Mouse (Mus musculus): Measurements from ENCODE around the gene Rpl13a.

The Rpl13a gene

DNA sequence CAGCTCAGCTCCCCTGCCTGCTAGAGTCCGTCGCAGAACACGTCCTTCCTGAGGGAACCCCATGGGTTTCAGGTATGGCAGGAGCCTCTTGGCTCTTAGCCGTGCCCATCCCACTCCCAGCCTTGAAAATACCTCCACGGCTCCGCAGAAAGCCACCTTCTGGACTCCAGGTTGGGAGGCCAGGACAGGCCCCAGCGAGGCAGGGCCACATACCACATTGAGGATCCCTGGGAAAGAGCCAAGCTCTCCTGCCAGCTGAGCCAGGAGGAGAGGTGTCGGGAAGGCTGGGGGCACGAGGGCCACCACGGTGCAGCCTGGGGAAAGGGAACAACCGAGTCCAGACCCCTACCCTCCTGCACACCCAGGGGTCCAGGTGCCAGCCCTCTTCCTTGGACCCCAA lies 18.7 kb upstream of the Rpl13a start:
- no peak for TF ChIP-seq GATA4 (IDR thresholded peaks at IDR 0.05; ENCODE audit: insufficient replicate concordance, low read length)

DNA sequence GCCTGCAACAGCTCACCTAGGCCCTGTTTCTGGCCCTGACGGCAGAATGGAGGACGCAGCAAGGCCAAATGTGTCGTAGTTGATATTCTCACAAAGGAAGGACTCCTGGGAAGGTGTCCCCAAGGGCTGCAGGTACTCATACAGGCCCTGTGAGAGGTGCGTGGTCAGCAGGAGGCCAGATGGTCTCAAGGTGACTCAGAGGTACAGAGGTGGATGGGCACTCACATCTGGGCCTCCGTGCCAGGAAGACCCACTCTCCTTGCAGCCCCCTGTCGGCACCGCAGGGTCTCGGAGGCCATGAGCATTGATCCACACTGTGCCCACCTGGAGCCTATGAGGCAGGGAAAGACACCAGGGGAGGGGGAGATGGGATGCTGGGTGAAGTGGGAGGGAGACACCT lies 16.9 kb upstream of the Rpl13a start:
- no peak for TF ChIP-seq GATA4 (IDR thresholded peaks at IDR 0.05; ENCODE audit: insufficient replicate concordance, low read length)

DNA sequence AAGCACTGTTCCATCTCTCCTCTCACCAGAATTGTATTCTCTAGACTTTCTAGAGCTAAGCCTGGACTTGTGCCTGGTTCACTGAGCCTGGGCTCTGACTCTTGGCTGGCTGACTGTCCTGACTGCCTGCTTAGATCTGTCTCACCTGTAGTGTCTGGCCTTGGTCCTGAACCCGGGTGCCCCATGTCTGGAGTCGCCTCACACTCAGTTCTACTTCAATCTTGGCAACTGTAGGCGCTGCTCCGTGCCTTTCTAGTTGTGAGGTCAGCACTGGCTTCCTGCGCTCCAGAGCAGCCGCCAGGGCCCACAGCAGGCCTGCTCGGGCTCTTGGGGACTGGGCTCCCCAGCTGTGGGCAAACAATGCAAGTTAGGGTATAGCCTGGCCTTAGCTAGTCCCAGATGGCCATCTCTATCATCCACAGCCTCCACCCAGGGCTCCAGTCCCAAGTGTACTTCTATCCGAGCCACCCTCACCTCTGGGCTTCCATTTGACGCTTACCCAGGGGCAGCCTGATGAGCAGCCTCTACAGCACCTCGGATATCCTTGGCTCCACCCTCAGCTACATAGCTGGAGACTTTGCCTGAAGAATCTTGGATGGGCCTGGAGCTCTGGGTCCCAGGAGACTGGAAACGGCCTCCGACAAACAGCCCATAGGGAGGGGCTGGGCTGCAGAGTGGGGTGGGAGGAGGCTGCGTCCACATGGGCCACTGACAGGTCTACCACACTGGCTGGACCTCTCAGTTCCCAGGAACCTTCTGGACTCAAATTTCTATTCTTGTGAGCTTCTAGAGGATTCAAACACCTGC lies 16.0 kb upstream of the Rpl13a start:
- no peak for TF ChIP-seq GATA4 (IDR thresholded peaks at IDR 0.05; ENCODE audit: insufficient replicate concordance, low read length)

DNA sequence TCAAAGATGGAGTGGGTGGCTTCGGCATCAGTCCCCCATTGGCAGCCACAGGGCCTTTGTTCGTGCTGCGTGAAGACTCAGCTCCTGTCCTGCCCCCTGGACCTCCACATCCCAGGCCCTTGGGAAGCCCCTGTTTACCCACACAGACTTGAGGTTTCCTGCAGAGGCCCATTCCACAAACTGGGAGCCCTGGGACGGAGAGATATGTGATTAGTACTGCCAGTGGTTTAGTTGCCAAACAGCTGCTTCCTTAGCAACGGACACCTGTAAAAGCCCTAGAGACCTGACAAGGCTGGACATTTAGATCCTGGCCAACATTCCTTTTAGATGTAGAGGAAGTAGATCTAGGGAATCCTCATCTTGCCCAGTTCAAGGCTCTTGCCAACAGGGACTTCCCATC lies 13.4 kb upstream of the Rpl13a start:
- TF ChIP-seq GATA4 (IDR thresholded peaks at IDR 0.05; ENCODE audit: insufficient replicate concordance, low read length): no peak

DNA sequence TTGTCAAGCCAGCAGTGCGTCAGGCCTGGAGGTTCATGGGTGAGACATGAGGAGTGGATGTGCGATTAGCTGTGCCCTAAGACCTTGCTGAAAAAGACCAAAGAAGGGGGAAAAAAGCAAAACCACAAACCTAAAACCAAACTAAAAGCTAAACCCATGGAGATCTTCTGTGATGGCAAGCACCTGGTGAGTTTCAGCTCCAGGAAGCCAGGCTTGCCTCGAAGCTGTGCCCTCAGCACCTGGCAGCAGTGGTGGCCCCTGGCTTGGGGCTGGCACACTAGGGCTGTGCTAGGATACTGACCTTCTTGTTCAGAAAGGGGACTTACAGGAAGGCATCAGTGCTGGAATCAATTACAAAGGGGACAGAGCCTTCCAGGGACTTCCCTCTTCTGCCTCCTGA lies 12.8 kb upstream of the Rpl13a start:
- no peak for TF ChIP-seq GATA4 (IDR thresholded peaks at IDR 0.05; ENCODE audit: insufficient replicate concordance, low read length)

DNA sequence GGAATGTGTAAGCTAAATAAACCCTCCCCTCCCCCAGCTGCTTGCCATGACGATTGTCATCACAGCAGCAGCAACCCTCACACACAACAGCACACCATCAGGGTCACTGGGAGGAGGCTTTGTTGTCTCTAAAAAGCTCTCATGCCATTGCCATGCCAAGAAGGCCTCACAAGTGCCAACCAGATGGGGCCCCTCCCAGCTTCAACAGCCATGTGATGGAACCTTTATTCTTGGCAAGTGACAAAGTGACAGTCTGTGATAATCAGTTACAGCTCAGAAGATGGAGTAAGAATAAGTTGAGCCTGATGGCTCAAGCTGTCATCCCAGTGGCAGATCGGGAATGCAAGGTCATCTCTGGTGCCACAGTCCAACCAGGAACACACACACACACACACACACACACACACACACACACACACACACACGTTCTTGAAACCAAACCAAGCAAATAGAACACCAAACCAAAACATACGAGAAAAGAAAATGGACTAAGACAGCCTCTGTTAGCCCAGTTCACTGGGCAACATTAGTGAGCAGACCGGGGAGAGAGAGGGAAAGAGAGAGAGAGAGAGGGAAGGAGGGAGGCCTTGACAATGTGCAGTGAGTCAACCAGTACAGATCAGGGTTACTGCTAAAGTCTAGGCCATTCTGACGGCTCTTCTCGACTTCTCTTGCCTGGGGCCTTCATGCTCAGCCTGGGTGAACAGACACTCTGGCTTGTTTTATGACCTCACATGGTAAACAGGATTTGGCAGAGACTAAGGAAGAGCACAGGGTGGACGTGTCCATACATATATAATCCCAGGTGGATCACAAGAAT lies 11.6 kb upstream of the Rpl13a start:
- TF ChIP-seq GATA4 (IDR thresholded peaks at IDR 0.05; ENCODE audit: insufficient replicate concordance, low read length): no peak

DNA sequence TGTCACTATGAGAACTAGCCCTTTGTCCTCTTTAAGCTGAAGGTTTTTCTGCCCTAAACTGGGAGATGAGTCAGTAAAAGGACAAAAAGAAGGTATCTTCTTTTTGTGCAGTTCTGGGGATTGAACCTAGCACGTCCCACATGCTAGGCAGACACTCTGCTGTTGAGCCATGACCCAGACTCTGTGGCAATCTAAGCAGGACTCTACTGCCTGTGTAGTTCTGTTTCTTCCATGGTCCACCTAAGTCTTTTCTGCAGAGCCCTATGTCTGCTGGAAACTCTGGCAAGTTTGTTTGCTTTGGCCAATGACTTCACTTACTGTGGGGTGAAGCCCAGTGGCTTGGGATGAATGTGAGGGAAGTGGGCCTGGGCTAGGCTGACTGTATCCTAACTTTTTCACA lies 9.8 kb upstream of the Rpl13a start:
- no peak for TF ChIP-seq GATA4 (IDR thresholded peaks at IDR 0.05; ENCODE audit: insufficient replicate concordance, low read length)

DNA sequence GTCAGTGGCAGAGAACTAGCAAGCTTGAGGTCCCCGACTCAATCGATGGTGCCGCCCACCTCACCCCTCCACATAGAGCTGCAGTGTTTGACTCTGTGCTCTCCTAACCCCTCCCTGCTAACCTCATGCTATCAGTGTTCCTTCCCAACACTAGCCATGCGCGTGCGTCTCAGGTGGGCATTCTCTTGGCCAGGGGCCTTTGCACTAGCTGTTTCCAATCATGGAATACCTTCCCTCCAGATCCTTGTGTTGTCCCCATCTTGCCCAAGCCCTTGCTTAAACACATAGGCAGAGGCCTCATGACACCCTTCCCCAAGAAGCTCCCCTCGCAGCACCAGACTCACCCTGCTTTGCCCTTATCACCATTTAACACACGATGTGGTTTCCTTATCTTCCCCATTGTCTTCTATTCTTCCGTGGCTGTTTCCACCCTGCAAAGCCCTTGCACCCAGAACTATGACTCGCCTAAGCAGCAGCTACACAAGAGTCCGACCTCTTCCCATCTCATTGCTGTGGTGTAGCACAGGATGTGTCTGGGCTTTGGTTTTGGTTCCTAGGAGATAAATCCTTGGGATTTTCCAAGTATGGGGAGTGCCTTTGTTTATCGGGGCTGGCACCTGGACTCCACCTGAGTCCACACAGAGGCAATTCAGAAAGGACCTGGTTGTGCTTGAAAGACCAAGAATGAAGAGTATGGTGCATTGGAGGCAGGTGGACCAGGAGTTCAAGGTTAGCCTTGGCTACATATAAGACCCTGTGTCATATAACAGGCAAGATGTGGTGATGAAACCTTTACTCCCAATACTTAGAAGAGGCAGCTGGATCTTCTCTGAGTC lies 8.8 kb upstream of the Rpl13a start:
- no peak for TF ChIP-seq GATA4 (IDR thresholded peaks at IDR 0.05; ENCODE audit: insufficient replicate concordance, low read length)

DNA sequence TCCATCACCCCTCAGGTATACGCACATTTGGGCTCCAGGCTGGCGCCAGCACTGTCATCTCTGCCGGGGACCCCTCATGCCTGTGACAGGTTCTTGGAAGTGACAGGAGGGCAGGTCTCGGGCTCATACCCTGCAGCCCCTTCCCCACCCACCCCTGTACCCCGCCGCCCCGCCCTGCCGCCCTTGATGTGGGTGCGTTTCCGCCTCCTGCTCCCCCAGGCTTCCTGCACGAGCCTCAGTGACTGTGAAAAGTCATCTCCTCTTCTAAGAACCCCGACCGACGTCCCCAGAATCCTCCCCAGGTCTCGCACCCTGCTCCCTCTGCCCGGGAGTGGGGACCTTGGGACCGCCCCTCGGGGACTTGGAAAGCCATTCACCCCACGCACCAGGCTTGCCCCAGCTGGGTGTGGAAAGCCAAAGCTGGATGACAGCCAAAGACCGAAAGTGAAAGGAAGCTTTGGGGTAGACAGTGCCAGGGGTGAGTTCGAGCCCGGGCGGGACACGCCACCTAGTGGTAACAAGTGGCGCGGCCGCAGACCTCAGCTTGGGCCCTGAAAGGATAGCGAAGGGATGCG lies 7.5 kb upstream of the Rpl13a start, which contains the start of the genes Gm45713 and Flt3l:
Gene Gm45713, minus strand, starts transcription at position 239 of the 575 bp plus-strand sequence.
Gene Flt3l, minus strand, starts transcription at position 440 of the 575 bp plus-strand sequence.
- 0 out of 2 replicates have a peak, but pooled peaks have one; percentile 9 for TF ChIP-seq GATA4 (IDR thresholded peaks at IDR 0.05; ENCODE audit: insufficient replicate concordance, low read length)

DNA sequence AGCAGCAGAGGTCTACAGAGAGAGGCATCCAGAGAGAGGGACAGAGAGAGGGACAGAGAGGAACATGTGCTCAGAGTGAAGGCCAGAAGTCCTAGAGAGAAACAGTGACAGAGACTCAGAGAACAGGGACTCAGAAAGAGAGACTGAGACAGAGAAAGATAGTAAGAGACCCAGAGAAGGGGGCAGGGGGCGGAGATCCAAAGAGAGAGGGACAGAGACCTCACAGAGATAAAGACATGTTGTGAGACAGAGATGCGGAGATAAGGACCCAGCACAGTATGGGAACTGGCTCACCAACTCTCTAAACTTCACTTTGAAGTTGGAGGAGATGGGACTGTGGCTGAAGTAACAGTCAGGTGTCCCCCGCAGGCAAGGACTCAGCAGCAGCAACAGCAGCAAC lies 6.8 kb upstream of the Rpl13a start:
- no peak for TF ChIP-seq GATA4 (IDR thresholded peaks at IDR 0.05; ENCODE audit: insufficient replicate concordance, low read length)

DNA sequence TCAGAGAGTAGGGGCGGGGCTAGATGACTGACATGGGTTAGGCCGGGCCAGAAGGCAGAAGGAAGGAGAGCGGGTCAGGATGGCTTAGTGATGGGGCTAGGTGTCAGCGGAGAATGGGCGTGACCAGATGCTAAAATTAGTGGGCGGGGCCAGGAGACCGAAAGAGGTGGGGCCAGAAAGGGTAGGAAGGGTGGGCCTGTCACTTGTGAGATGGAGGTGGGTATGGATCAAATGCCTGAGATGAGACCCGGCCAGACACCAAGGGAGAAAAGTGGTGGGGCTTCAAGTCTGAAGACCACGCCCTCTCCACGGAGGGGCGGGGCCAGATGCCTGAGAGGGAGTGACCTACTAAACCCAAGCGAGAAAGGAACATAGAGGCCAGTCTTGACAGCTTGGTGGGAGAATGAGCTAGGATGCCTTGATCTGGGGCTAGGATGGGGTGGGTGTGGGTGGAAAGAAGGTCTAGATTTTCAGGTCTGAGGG lies 6.0 kb upstream of the Rpl13a start:
- no peak for TF ChIP-seq GATA4 (IDR thresholded peaks at IDR 0.05; ENCODE audit: insufficient replicate concordance, low read length)

DNA sequence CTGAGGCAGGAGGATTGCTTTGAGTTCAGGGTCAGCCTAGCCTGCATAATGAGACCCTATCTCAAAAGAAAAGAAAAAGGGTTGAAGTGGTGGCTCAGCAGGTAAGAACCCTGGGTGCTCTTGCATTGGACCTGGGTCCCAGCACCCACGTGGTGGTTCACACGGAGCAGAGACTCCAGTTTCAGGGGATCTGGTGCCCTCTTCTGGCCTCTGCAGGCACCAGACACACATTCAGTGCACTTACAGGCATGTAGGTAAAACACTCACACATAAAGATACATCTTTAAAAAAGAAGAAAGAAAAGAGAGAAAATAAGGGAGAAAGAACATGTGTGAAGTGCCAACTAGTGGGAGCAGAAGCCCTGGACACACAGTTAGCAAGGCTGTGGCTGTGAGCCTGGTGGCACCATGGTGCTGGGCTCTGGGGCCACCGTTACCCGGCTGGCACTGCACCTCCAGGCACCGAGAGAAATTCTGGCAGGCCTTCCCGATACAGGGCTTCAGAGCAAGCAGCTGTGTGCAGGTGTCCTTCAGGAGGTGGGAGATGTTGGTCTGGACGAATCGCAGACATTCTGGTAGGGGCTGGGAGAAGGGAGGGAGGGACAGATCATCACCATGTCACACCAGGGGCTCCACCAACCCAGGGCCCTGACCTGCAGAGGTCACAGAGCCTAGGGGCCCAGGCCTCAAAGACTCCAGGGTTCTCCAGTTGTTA lies 5.0 kb upstream of the Rpl13a start:
- TF ChIP-seq GATA4 (IDR thresholded peaks at IDR 0.05; ENCODE audit: insufficient replicate concordance, low read length): no peak

DNA sequence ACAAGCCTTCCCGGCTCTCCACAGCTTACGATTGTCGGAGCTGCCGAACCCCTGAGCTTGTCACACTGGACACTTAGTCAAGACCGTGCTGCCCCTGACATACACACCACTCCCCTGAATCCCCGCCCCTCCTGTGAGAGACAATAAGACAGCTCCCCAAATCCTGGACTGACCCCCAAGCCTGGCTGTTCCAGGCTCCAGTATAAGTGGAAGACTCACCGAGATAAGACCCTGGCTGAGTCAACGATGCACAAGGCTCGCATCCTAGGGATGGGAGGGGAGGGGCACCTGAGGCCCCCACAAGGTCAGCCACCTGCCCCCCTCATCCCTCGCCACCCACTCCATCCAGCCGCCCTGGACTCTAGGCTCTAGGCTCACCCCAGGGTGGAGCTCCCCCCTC lies 3.3 kb upstream of the Rpl13a start:
- no peak for TF ChIP-seq GATA4 (IDR thresholded peaks at IDR 0.05; ENCODE audit: insufficient replicate concordance, low read length)

Measured in liver, adult (tissue).